Mouse (Mus musculus) stomach, postnatal 0 days (tissue): ENCODE measurements around the gene Tbcd.

Experiments used
- CTCF ChIP-seq: IDR thresholded peaks from 2 replicates; pipeline ENCODE4 v1.5.1; 2016; ENCODE audit warnings: antibody characterized with exemption, low read depth, mild to moderate bottlenecking, moderate library complexity
- EP300 ChIP-seq: optimal IDR thresholded peaks from 2 replicates; pipeline ENCODE3; 2016; ENCODE audit warnings: antibody characterized with exemption

DNA sequence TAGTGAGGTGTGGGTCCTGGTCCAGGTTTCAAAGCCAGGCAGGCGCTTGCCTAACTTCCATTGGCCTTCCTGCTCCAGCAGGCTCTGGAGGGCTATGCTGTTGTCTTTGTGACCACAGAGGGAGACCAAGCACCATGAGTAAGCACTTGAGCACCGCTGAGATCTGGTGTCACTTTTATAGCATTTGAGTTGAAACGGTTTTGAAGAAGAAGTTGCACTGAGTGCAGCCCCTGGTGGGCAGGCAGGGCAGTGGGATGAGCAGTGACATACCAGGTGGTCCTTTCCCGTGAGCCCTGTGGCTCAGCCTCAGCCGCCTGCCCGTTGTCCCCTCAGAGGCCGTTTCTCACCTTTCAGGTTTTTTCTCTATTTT, 108.5 kb downstream of the Tbcd start:
- peak; percentile 25; the same call in 1 of the 2 replicates for TF ChIP-seq CTCF
- TF ChIP-seq EP300 = no peak
